Mouse (Mus musculus) lung, adult 2 months (tissue): Measurements from ENCODE around the gene Irak2.
A peak's percentile ranks its signal among the peaks of the same experiment; 100 is the strongest.

ENCODE experiments used
- CTCF ChIP-seq: fragments of 200-500 bp; IDR thresholded peaks from 2 replicates; pipeline ENCODE4 v1.5.1; 2011; ENCODE audit warnings: mild to moderate bottlenecking, low read length, control low read depth; ENCODE audit not compliant: insufficient read depth
- POLR2A ChIP-seq: fragments of 200-500 bp; IDR thresholded peaks from 2 replicates; pipeline ENCODE4 v1.6.1; 2011; ENCODE audit warnings: low read depth, mild to moderate bottlenecking, control low read depth, low read length, borderline replicate concordance; ENCODE audit errors: extremely low read depth

DNA sequence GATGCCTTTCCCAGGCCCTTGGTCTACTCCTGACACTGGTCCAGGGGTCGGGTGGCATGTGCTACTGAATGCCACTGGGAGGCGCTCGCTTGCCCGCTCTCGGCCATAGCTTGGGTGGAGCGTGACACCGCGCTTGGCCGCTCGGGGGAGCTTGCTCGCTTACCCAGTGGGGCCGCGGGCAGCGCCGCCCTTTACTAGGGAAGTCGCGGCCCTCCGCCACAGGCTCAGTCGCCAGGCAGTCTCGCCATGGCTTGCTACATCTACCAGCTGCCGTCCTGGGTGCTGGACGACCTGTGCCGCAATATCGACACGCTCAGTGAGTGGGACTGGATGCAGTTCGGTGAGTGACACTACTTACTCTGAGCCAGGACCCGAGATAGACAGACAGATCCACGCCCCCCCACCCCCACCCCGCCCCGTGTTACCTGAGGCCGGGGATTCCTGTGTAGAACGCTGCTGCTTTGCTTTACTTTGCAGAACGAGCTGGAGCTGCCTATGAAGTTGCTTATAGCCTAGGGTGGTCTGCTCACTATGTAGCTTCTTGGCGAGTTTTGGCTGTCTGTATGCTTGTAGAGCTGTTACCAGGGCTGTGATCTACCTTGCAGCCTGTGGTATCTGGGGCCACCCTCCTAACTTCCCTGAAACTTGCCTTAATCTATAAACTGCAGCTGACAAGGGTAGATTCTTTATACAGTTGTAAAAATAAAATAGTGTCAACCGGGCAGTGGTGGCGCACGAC lies at the start of gene Irak2:
- peak; percentile 82 for TF ChIP-seq CTCF
- peak; percentile 97 for TF ChIP-seq POLR2A
